Mouse (Mus musculus) hindbrain, embryonic 14.5 days (tissue): ENCODE data around the gene Fgfr2. TPM values are rescaled to one million over a fixed set of nuclear protein-coding genes. Genes with fewer than 3 reads are reported as not detected.

ENCODE experiments used
- ATAC-seq: fragments of 200-750 bp; cut with Nextera tagmentation; 2 replicates; pipeline ENCODE4 v1.8.0; 2017; ENCODE audit warnings: moderate number of reproducible peaks, mild to moderate bottlenecking, moderate TSS enrichment, moderate library complexity; ENCODE audit not compliant: low FRiP score
- DNase-seq: peaks from one replicate; pipeline ENCODE4 v3.0.0-alpha.2; 2015; ENCODE audit warnings: low spot score
- H3K27ac ChIP-seq: fragments of 300-500 bp; sonication (generic); 2 replicates; pipeline ENCODE4 v1.5.1; 2014; ENCODE audit warnings: mild to moderate bottlenecking, moderate library complexity
- H3K27me3 ChIP-seq: fragments of 300-500 bp; sonication (generic); 2 replicates; pipeline ENCODE4 v1.6.1; 2014; ENCODE audit warnings: mild to moderate bottlenecking, low read length, mixed read lengths; ENCODE audit not compliant: control insufficient read depth, insufficient read depth
- H3K36me3 ChIP-seq: fragments of 300-500 bp; sonication (generic); replicated peaks from 2 replicates; pipeline ENCODE4 v1.6.1; 2014; ENCODE audit not compliant: control insufficient read depth, insufficient read depth
- H3K4me1 ChIP-seq: fragments of 300-500 bp; sonication (generic); replicated peaks from 2 replicates; pipeline ENCODE4 v1.6.1; 2014; ENCODE audit warnings: antibody characterized with exemption, low read length, mixed read lengths; ENCODE audit not compliant: control insufficient read depth, insufficient read depth
- H3K4me2 ChIP-seq: fragments of 300-500 bp; sonication (generic); replicated peaks from 2 replicates; pipeline ENCODE4 v1.6.1; 2014; ENCODE audit warnings: mild to moderate bottlenecking, moderate library complexity
- H3K4me3 ChIP-seq: fragments of 300-500 bp; sonication (generic); replicated peaks from 2 replicates; pipeline ENCODE4 v1.5.1; 2014; ENCODE audit warnings: mild to moderate bottlenecking, low read length
- H3K9ac ChIP-seq: fragments of 300-500 bp; sonication (generic); 2 replicates; pipeline ENCODE4 v1.6.1; 2014
- H3K9me3 ChIP-seq: fragments of 300-500 bp; sonication (generic); 2 replicates; pipeline ENCODE4 v1.6.1; 2016; ENCODE audit warnings: low read length; ENCODE audit not compliant: control insufficient read depth
- WGBS: fragments of 180-500 bp; shearing (Covaris S2); extraction: QIAGEN DNeasy Blood & Tissue Kit; methylation state at CpG from one replicate; pipeline ENCODE4 v1.1.7; 2014; 5-methylcytosine and 5-hydroxymethylcytosine counted together
- polyA plus RNA-seq: library from polyadenylated mRNA; unstranded; fragments of >200 nt; fragmentation: Nextera tagmentation; extraction: Ambion mirVana; gene quantifications from 2 replicates; pipeline ENCODE4 v1.2.1, GENCODE M21; 2014

Gene Fgfr2
- polyA plus RNA-seq, 1 experiment from 2014 or later: 43.5 TPM

- Histone ChIP-seq H3K4me2 (no peak overlapping the region), H3K36me3 (no peaks in the 10 kb centered on the region), H3K4me3 (no peak overlapping the region), H3K27me3 (peaks cover 9% of the 10 kb centered on the region; the same call in 1 of the 2 replicates), H3K9ac (no peak overlapping the region), H3K27ac (no peak overlapping the region), H3K4me1 (peaks cover 19% of the 10 kb centered on the region), H3K9me3 (no peaks in the 10 kb centered on the region)
- ATAC-seq: no peak
- DNase-seq: peak; percentile 68
- WGBS: 80% methylated on average over 15 of the region's 15 CpGs
These were observed 2797.1 kb downstream of the Fgfr2 start for GRCm38 (mm10) chr7:130325983-130326433.

DNA sequence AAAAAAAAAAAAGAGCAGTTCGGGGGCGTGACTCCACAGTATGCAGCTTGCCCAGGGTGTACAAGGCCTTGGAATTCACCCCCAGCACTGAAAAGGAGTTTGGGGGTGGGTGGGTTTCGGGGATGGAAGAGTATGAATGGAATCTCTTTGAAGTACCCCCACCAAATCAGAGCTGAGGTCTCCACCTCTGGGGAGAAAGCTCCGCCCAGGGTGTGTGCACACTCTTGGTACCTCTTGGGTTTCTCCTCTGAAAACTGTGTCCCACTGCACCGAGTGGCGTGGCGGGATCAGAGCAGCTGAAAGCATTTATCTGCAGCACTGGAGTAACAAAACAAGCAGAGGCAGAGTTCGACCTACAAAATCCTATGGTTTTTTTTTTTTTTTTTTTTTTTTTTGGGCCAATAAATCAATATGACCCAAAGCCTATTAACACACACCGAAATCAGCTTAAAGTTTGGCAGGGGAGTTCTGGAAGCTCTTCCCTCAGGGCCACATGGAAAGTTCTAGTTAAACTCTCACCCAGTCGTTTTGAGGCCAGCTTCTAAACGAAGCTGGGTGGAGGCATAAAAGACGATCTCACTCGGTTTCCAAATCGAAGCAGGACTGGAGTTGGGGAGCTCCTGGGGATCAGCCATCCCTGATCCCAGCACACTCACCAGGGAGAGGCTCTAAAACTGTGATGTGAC lies 2798.3 kb downstream of the Fgfr2 start:
- DNase-seq (no peak), ATAC-seq (no peak)
- WGBS: 63% methylated on average over 14 of the region's 14 CpGs
- H3K4me2 ChIP-seq: no peak overlapping the region
- no peak overlapping the region for H3K27ac ChIP-seq
- peaks cover 24% of the 10 kb centered on the region for H3K4me1 ChIP-seq
- no peaks in the 10 kb centered on the region for H3K36me3 ChIP-seq
- no peak overlapping the region for H3K4me3 ChIP-seq
- H3K27me3 ChIP-seq: peaks cover 9% of the 10 kb centered on the region; the same call in 1 of the 2 replicates
- no peaks in the 10 kb centered on the region for H3K9me3 ChIP-seq
- H3K9ac ChIP-seq: no peak overlapping the region

DNA sequence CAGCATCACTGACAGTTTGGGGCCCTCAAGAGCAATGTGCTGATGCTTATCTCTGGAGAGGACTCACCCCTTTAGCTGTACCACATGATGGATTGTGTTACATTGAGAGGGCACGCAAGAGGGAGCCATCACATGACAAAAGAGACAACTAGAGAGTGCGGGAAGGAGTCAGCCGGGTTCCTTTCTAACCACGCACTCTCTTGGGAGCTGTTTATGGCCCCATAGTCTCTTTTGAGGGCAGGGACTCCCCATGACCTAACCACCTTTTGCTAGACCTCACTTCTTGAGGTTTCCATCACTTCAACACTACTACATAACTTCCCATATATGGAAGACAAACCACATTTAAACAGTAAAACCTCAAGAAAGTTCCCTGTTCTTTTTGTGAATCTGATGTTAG lies 2799.4 kb downstream of the Fgfr2 start:
- Histone ChIP-seq H3K4me3 (no peak overlapping the region), H3K27ac (no peak overlapping the region), H3K27me3 (peaks cover 9% of the 10 kb centered on the region; the same call in 1 of the 2 replicates), H3K36me3 (no peaks in the 10 kb centered on the region), H3K4me2 (no peak overlapping the region), H3K4me1 (peaks cover 29% of the 10 kb centered on the region), H3K9ac (no peak overlapping the region), H3K9me3 (no peaks in the 10 kb centered on the region)
- 75% methylated on average over 4 of the region's 4 CpGs for WGBS
- ATAC-seq (no peak), DNase-seq (no peak)

DNA sequence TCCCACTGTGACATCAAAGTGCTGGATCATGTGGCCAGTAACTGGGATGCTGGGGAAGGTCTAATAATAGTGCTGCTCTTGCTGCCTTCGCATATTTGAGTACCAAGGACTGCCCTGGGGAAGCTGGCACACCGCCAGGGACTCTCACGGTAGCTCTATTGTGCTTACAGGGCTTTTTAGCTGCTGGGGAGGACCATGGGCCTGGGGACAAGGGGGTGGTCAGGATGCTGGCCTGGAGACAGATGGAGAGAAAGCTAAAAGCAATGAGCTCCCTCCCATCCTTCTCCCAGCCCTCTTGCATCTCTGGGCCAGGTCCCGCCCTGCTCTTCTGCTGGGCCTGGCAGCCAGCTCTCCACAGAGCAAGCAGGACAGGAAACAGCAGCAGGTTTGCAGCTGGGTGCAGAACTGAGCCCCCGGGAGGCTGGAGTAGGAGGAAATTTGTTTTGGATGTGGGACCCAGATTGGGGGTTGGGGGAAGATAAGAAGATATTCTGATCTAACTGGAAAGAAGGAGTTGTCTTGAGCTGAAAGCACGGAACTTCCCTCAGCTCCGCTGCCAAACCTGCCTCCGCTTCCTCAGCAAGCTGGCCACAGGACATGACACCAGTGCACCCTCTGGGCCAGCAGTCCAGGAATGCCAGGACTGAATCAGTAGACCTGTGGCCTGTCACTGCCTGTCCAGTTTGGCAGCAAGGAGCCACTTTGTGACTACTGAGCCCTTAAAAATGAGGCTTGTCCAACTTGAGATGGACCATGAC lies 2803.2 kb downstream of the Fgfr2 start:
- H3K4me3 ChIP-seq: no peak overlapping the region
- peaks cover 11% of the 10 kb centered on the region for H3K4me1 ChIP-seq
- H3K27me3 ChIP-seq: no peaks in the 10 kb centered on the region
- no peaks in the 10 kb centered on the region for H3K9me3 ChIP-seq
- peak; percentile 84 for ATAC-seq
- peak; percentile 78 for DNase-seq
- no peak overlapping the region for H3K4me2 ChIP-seq
- no peaks in the 10 kb centered on the region for H3K36me3 ChIP-seq
- peak overlapping the region; percentile 73 for H3K27ac ChIP-seq
- H3K9ac ChIP-seq: 0 out of 2 replicates have a peak overlapping the region, but pooled peaks have one; percentile 13
- WGBS: 35% methylated on average over 8 of the region's 8 CpGs

GRCm38 (mm10) chr7:130316294-130316693 lies 2806.9 kb downstream of the Fgfr2 start:
- 93% methylated on average over 3 of the region's 3 CpGs for WGBS
- ATAC-seq (no peak), DNase-seq (no peak)
- Histone ChIP-seq H3K4me2 (no peak overlapping the region), H3K36me3 (no peaks in the 10 kb centered on the region), H3K27ac (no peak overlapping the region), H3K4me3 (no peak overlapping the region), H3K9me3 (no peaks in the 10 kb centered on the region), H3K9ac (no peak overlapping the region), H3K4me1 (peaks cover 11% of the 10 kb centered on the region), H3K27me3 (no peaks in the 10 kb centered on the region)

DNA sequence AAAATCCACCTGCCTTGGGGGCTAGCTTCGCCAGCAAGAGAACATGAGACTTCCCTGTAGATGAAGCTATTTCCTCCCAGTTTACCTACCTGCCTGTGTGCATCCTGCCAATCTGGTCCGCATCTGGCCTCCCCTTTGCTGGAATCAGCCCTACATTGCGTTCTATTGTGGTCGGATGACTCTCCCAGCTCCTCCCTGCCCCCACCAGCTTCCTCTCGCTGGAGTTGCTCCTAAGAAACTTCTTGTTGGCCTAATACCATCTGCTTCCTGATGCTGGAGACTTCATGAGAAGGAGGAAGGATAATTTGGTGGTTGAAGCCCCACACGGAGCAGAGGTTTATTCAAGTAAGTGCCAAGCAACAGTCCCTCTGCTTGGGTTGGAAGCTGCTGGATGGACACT lies 2807.9 kb downstream of the Fgfr2 start:
- Histone ChIP-seq H3K36me3 (no peaks in the 10 kb centered on the region), H3K4me3 (no peak overlapping the region), H3K27me3 (no peaks in the 10 kb centered on the region), H3K4me1 (peaks cover 9% of the 10 kb centered on the region), H3K9me3 (no peaks in the 10 kb centered on the region), H3K27ac (no peak overlapping the region), H3K4me2 (no peak overlapping the region), H3K9ac (no peak overlapping the region)
- WGBS: 82% methylated on average over 6 of the region's 6 CpGs
- ATAC-seq (no peak), DNase-seq (no peak)

- Histone ChIP-seq H3K4me1 (peaks cover 4% of the 10 kb centered on the region), H3K9me3 (no peaks in the 10 kb centered on the region), H3K27ac (no peak overlapping the region), H3K4me3 (no peak overlapping the region), H3K36me3 (no peaks in the 10 kb centered on the region), H3K27me3 (no peaks in the 10 kb centered on the region), H3K4me2 (no peak overlapping the region), H3K9ac (no peak overlapping the region)
- DNase-seq (no peak), ATAC-seq (no peak)
- 96% methylated on average over 6 of the region's 6 CpGs for WGBS
These were observed 2808.5 kb downstream of the Fgfr2 start for GRCm38 (mm10) chr7:130314658-130315057.

- DNase-seq: no peak
- H3K27ac ChIP-seq: no peak overlapping the region
- no peaks in the 10 kb centered on the region for H3K36me3 ChIP-seq
- no peaks in the 10 kb centered on the region for H3K9me3 ChIP-seq
- 88% methylated on average over 4 of the region's 4 CpGs for whole genome bisulfite sequencing
- H3K4me3 ChIP-seq: no peak overlapping the region
- H3K4me1 ChIP-seq: no peaks in the 10 kb centered on the region
- H3K9ac ChIP-seq: no peak overlapping the region
- ATAC-seq: no peak
- no peaks in the 10 kb centered on the region for H3K27me3 ChIP-seq
- H3K4me2 ChIP-seq: no peak overlapping the region
These were observed 2811.8 kb downstream of the Fgfr2 start for GRCm38 (mm10) chr7:130311362-130311761.

- Histone ChIP-seq H3K36me3 (no peaks in the 10 kb centered on the region), H3K27me3 (no peaks in the 10 kb centered on the region), H3K4me3 (no peak overlapping the region), H3K27ac (no peak overlapping the region), H3K9me3 (no peaks in the 10 kb centered on the region), H3K4me1 (no peaks in the 10 kb centered on the region), H3K4me2 (no peak overlapping the region), H3K9ac (no peak overlapping the region)
- ATAC-seq (no peak), DNase-seq (no peak)
- 87% methylated on average over 2 of the region's 2 CpGs for WGBS
These were observed 2814.0 kb downstream of the Fgfr2 start for GRCm38 (mm10) chr7:130309180-130309579.
